Mouse (Mus musculus) CH12.LX (cell line): ENCODE measurements around the gene Smchd1.

Experiments used
- CHD2 ChIP-seq: IDR thresholded peaks from 2 replicates; pipeline ENCODE4 v1.6.1; 2011; ENCODE audit warnings: low read length, improper control_type of control experiment
- CTCF ChIP-seq, 2 experiments: IDR thresholded peaks in 1 of 2; conservative IDR thresholded peaks in 1 of 2; 2 replicates each; pipeline ENCODE4 v1.5.1; 2011 to 2012; ENCODE audit warnings: low read depth in 2 of 2, low read length in 2 of 2, improper control_type of control experiment in 1 of 2, inconsistent platforms in 1 of 2, mild to moderate bottlenecking in 1 of 2, moderate library complexity in 1 of 2
- EP300 ChIP-seq: IDR thresholded peaks from 2 replicates; pipeline ENCODE4 v1.6.1; 2011; ENCODE audit warnings: low read length, improper control_type of control experiment
- KAT2A ChIP-seq: IDR thresholded peaks from 2 replicates; pipeline ENCODE4 v1.6.1; 2012; ENCODE audit warnings: low read length, improper control_type of control experiment, inconsistent platforms; ENCODE audit not compliant: insufficient replicate concordance
- MAX ChIP-seq: IDR thresholded peaks from 2 replicates; pipeline ENCODE4 v1.6.1; 2011; ENCODE audit warnings: low read length, improper control_type of control experiment
- MAZ ChIP-seq: IDR thresholded peaks from 2 replicates; pipeline ENCODE4 v1.6.1; 2012; ENCODE audit warnings: low read depth, mild to moderate bottlenecking, inconsistent platforms, low read length, improper control_type of control experiment, moderate library complexity
- MEF2A ChIP-seq: IDR thresholded peaks from 2 replicates; pipeline ENCODE4 v1.6.1; 2014; ENCODE audit warnings: low read depth, mild to moderate bottlenecking, inconsistent platforms, low read length, improper control_type of control experiment, borderline replicate concordance
- MXI1 ChIP-seq: IDR thresholded peaks from 2 replicates; pipeline ENCODE4 v1.6.1; 2011; ENCODE audit warnings: mild to moderate bottlenecking, low read depth, low read length, improper control_type of control experiment
- POLR2A ChIP-seq: IDR thresholded peaks from 2 replicates; pipeline ENCODE4 v1.6.1; 2011; ENCODE audit warnings: low read depth, mild to moderate bottlenecking, improper control_type of control experiment, low read length
- ZNF384 ChIP-seq: IDR thresholded peaks from 2 replicates; pipeline ENCODE4 v1.6.1; 2012; ENCODE audit warnings: low read depth, low read length, improper control_type of control experiment, inconsistent platforms

GRCm38 (mm10) chr17:71332298-71332697, 142.8 kb downstream of the Smchd1 start:
- TF ChIP-seq MXI1 (no peak), CTCF (conservative IDR thresholded peaks at IDR 0.05 in 1 of 2, IDR thresholded peaks at IDR 0.05 in 1 of 2; ENCODE audit: low read depth in 2 of 2, low read length in 2 of 2) (no peak), EP300 (no peak), MEF2A (no peak), ZNF384 (no peak), CHD2 (no peak), MAZ (no peak), POLR2A (no peak), KAT2A (no peak), MAX (no peak)
